ENCODE assay signal across 9 mouse cellular contexts in genomic region chr7:82175327-82175721, GRCm38 (mm10). TPM values are rescaled to one million over a fixed set of nuclear protein-coding genes. Genes with fewer than 3 reads are reported as not detected.
DNase-seq lines count a peak whose midpoint lies in the region; ATAC-seq and TF ChIP-seq lines count a peak whose summit lies in the region.
"Had no signal": no experiment of that assay in that cellular context is flagged by ENCODE, and none has a peak within 500 bp of the region (broad histone marks: within the 10 kb centered on the region; RNA-seq: fewer than 3 reads in every experiment).

No protein-coding gene starts in this region.

- no peaks in the 10 kb centered on the region; the same call in 1 of the 2 replicates for H3K4me1 ChIP-seq in lung, embryonic 15.5 days
- H3K4me1 ChIP-seq in forebrain, embryonic 10.5 days: peaks cover 21% of the 10 kb centered on the region
- peaks cover 18% of the 10 kb centered on the region for H3K4me1 ChIP-seq in intestine, embryonic 16.5 days (ENCODE audit: control insufficient read depth, insufficient read depth, low read length)
- peaks cover 7% of the 10 kb centered on the region for H3K4me1 ChIP-seq in olfactory bulb, adult 2 months (ENCODE audit: control insufficient read depth, insufficient read depth, low read length)

- no peak overlapping the region for H3K27ac ChIP-seq in lung, embryonic 15.5 days
- peak overlapping the region; percentile 83 for H3K27ac ChIP-seq in forebrain, embryonic 10.5 days
- no peak overlapping the region for H3K27ac ChIP-seq in intestine, embryonic 16.5 days (ENCODE audit: low read length)
- H3K27ac ChIP-seq in olfactory bulb, adult 2 months (ENCODE audit: insufficient read depth, low read depth, low read length): no peak overlapping the region

- WGBS in lung, embryonic 15.5 days: 3% methylated on average over 16 of the region's 16 CpGs
- 1% methylated on average over 16 of the region's 16 CpGs for WGBS in forebrain, embryonic 10.5 days
- 3% methylated on average over 16 of the region's 16 CpGs for WGBS in intestine, embryonic 16.5 days
- WGBS in olfactory bulb, adult 2 months: 1% methylated on average over 16 of the region's 16 CpGs

- no peak for DNase-seq in lung, postnatal 25 days (ENCODE audit: low spot score)
- DNase-seq in forebrain, embryonic 10.5 days (ENCODE audit: extremely low spot score, low spot score): no peak
- no peak for DNase-seq in urinary bladder, postnatal 36 days (ENCODE audit: low spot score in 2 of 2)
- DNase-seq in urinary bladder, postnatal 10 days (ENCODE audit: low spot score): no peak
- no peak for DNase-seq in thymus, postnatal 36 days

- no peak for TF ChIP-seq POLR2A in olfactory bulb, adult 2 months (IDR thresholded peaks at IDR 0.05; ENCODE audit: insufficient read depth, low read depth, low read length)

- TF ChIP-seq CTCF in olfactory bulb, adult 2 months (IDR thresholded peaks at IDR 0.05; ENCODE audit: insufficient read depth, low read depth, low read length): no peak

- H3K9ac ChIP-seq in lung, embryonic 15.5 days: peak overlapping the region; percentile 35; the same call in 1 of the 2 replicates
- H3K9ac ChIP-seq in intestine, embryonic 16.5 days (ENCODE audit: low read depth, low read length): peak overlapping the region; percentile 70

- H3K9me3 ChIP-seq in lung, embryonic 15.5 days: no peaks in the 10 kb centered on the region
- H3K9me3 ChIP-seq in forebrain, embryonic 10.5 days: peaks cover 5% of the 10 kb centered on the region; the same call in 1 of the 2 replicates
- no peaks in the 10 kb centered on the region for H3K9me3 ChIP-seq in intestine, embryonic 16.5 days (ENCODE audit: control insufficient read depth, low read length)

- peaks cover 24% of the 10 kb centered on the region; the same call in 1 of the 2 replicates for H3K27me3 ChIP-seq in lung, embryonic 15.5 days
- peaks cover 34% of the 10 kb centered on the region for H3K27me3 ChIP-seq in forebrain, embryonic 10.5 days (ENCODE audit: poor library complexity, severe bottlenecking)
- peaks cover 8% of the 10 kb centered on the region; the same call in 1 of the 2 replicates for H3K27me3 ChIP-seq in intestine, embryonic 16.5 days (replicated peaks; ENCODE audit: control insufficient read depth, insufficient read depth, low read length)

- ATAC-seq in lung, embryonic 15.5 days (ENCODE audit: borderline replicate concordance, extremely low read depth, low FRiP score, low TSS enrichment): no peak
- ATAC-seq in intestine, embryonic 16.5 days: no peak

- H3K4me3 ChIP-seq in lung, embryonic 15.5 days: peak overlapping the region; percentile 62
- H3K4me3 ChIP-seq in forebrain, embryonic 10.5 days: peak overlapping the region; percentile 79
- peak overlapping the region; percentile 72 for H3K4me3 ChIP-seq in intestine, embryonic 16.5 days (ENCODE audit: low read length)
- peak overlapping the region; percentile 90 for H3K4me3 ChIP-seq in olfactory bulb, adult 2 months (ENCODE audit: insufficient read depth, low read depth, low read length)

- no peaks in the 10 kb centered on the region for H3K36me3 ChIP-seq in lung, embryonic 15.5 days
- H3K36me3 ChIP-seq in forebrain, embryonic 10.5 days (replicated peaks): no peaks in the 10 kb centered on the region
- H3K36me3 ChIP-seq in intestine, embryonic 16.5 days (ENCODE audit: control insufficient read depth, insufficient read depth, low read length): no peaks in the 10 kb centered on the region

- H3K4me2 ChIP-seq in lung, embryonic 15.5 days: peak overlapping the region; percentile 100
- H3K4me2 ChIP-seq in intestine, embryonic 16.5 days (ENCODE audit: low read depth, low read length): peak overlapping the region; percentile 98

RNA-seq across cellular contexts. Expression of gene Sh3gl3, which starts 1.7 kb away (rescaled TPM):
- 2.2 and 2.9 TPM in 2 replicates for polyA plus RNA-seq in lung, embryonic 15.5 days (2015; fragmentation: Nextera tagmentation; extraction: Ambion mirVana)
- polyA plus RNA-seq in forebrain, embryonic 10.5 days (2016; fragmentation: Nextera tagmentation; extraction: Ambion mirVana): 8.8 and 8.9 TPM in 2 replicates
- polyA plus RNA-seq in intestine, embryonic 16.5 days (2015; fragmentation: Nextera tagmentation; extraction: Ambion mirVana): 7.9 and 8.7 TPM in 2 replicates
- not detected in 2 replicates for polyA plus RNA-seq in olfactory bulb, adult 2 months (2012; ENCODE audit: insufficient read depth, insufficient read length, low replicate concordance, missing spikeins)
- polyA plus RNA-seq: liver, adult 2 months had no signal
